Mouse (Mus musculus): ENCODE data around the gene Cyct. TPM values are rescaled to one million over a fixed set of nuclear protein-coding genes. Genes with fewer than 3 reads are reported as not detected.

The Cyct gene
- polyA plus RNA-seq (2015; fragmentation: Illumina TruSeq; extraction: RNeasy Lipid Tissue Mini Kit (QIAGEN cat#74804); ENCODE audit: insufficient read depth, low replicate concordance), result not detected

GRCm38 (mm10) chr2:76360226-76360625, at the start of gene Cyct:
Gene Cyct, minus strand, starts transcription at chr2:76360450.

GRCm38 (mm10) chr2:76406151-76406936, 46.1 kb upstream of the Cyct start, which contains the start of gene Osbpl6:
Gene Osbpl6, plus strand, starts transcription at chr2:76406508.

GRCm38 (mm10) chr2:76369821-76370655, 9.8 kb upstream of the Cyct start, which contains the start of gene Rbm45:
Gene Rbm45, plus strand, starts transcription at chr2:76369984.

GRCm38 (mm10) chr2:76338215-76339156, 21.8 kb downstream of the Cyct start, which contains the start of gene Pde11a:
Gene Pde11a, minus strand, starts transcription at chr2:76338774.

Other genes with a start within 250 kb of the Cyct start
- 1.2 TPM for gene Pde11a, start 21.7 kb downstream of the Cyct start, polyA plus RNA-seq (2015; fragmentation: Illumina TruSeq; extraction: RNeasy Lipid Tissue Mini Kit (QIAGEN cat#74804); ENCODE audit: insufficient read depth, low replicate concordance)
- gene Rbm45, start 9.5 kb upstream of the Cyct start, polyA plus RNA-seq (2015; fragmentation: Illumina TruSeq; extraction: RNeasy Lipid Tissue Mini Kit (QIAGEN cat#74804); ENCODE audit: insufficient read depth, low replicate concordance), result 42.3 TPM
- gene Osbpl6, start 46.1 kb upstream of the Cyct start, polyA plus RNA-seq (2015; fragmentation: Illumina TruSeq; extraction: RNeasy Lipid Tissue Mini Kit (QIAGEN cat#74804); ENCODE audit: insufficient read depth, low replicate concordance), result 0.35 TPM

Data from spleen, adult 10 weeks (tissue).